Mouse (Mus musculus): ENCODE results near the gene Prrc2b. TPM values are rescaled to one million over a fixed set of nuclear protein-coding genes. Genes with fewer than 3 reads are reported as not detected.

Prrc2b gene
- polyA plus RNA-seq, 1 experiment: 75.5 TPM

- no peak for TF ChIP-seq CTCF (IDR thresholded peaks at IDR 0.05; ENCODE audit: borderline replicate concordance, insufficient read depth, low read length)
- no peak for TF ChIP-seq POLR2A (IDR thresholded peaks at IDR 0.05; ENCODE audit: low read depth, low read length)
- H3K4me3 ChIP-seq (ENCODE audit: insufficient read depth, low read length): no peak overlapping the region
- peaks cover 5% of the 10 kb centered on the region for H3K4me1 ChIP-seq (ENCODE audit: control insufficient read depth, insufficient read depth, low read length)
- no peak overlapping the region for H3K27ac ChIP-seq (ENCODE audit: insufficient read depth, low read length)
Measured at GRCm38 (mm10) chr2:32222057-32222456, 71.2 kb downstream of the Prrc2b start.

DNA sequence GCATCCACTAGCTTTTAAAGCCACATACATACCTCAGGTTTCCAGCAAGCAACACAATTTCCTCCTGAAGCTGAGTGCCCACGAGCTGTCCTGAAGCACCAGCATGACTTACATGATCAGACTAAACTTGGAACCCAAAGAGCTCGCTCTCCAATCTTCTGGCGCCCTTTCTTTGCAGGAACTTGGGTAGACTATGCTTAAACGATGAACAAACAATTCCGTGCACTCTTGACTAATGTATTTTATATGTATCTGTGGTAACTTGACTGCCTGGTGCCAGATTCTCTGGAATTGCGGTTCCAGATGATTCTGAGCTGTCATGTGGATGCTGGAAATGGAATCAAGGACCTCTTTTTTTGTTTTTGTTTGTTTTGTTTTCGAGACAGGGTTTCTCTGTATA lies 84.6 kb downstream of the Prrc2b start:
- TF ChIP-seq POLR2A (IDR thresholded peaks at IDR 0.05; ENCODE audit: low read depth, low read length): no peak
- TF ChIP-seq CTCF (IDR thresholded peaks at IDR 0.05; ENCODE audit: borderline replicate concordance, insufficient read depth, low read length): no peak
- Histone ChIP-seq H3K4me3 (ENCODE audit: insufficient read depth, low read length) (peak overlapping the region; percentile 94), H3K4me1 (ENCODE audit: control insufficient read depth, insufficient read depth, low read length) (peaks cover 10% of the 10 kb centered on the region; the same call in 1 of the 2 replicates)

DNA sequence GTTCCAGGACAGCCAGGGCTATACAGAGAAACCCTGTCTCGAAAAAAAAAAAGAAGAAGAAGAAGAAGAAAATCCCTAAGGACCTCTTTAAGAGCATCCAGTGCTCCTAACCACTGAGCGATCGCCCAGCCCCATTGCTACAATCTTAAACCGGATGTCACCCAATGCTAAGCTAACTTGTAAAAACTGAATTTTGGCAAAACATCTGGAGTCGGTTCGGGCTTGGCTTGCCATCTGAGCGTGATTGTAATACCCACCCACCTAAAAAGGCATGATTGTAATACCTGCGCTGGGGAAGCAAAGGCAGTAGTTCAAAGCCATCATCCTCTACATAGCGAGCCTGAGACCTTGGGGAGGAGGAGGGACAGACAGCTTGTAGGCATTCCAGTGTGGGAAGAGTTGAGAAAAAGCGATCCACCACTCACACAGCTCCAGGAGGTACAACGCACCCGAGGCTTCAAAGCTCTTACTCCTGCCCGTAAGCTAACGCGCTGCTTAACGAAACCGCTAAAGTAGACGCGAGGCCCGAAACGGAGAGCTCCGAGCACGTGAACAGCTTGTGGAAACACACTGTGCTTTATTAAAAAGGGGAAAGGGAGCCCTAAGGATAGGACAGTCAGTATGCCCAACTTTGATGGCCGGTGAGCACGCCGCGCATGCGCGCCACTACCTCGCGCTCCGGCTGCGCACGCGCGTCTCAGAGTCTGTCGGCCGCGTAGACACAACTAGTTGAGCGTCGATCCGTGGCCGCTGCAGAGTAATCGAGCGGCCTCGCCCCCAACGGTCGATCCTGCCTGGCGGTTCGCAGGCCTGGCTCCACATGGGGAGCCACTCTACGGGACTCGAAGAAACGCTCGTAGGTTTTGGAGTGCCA lies 85.2 kb downstream of the Prrc2b start, which contains the start of gene Pomt1:
TSS of gene Pomt1 (plus strand) at position 705 of the 874 bp plus-strand sequence.
- Histone ChIP-seq H3K27ac (ENCODE audit: insufficient read depth, low read length) (peak within 1 kb of the TSS; percentile 87), H3K4me1 (ENCODE audit: control insufficient read depth, insufficient read depth, low read length) (peaks cover 10% of the 10 kb centered on the region; the same call in 1 of the 2 replicates), H3K4me3 (ENCODE audit: insufficient read depth, low read length) (peak within 1 kb of the TSS; percentile 94)
- TF ChIP-seq POLR2A (IDR thresholded peaks at IDR 0.05; ENCODE audit: low read depth, low read length): peak; percentile 85
- TF ChIP-seq CTCF (IDR thresholded peaks at IDR 0.05; ENCODE audit: borderline replicate concordance, insufficient read depth, low read length): no peak

More for the DNA sequence above, 84.6 kb downstream of the Prrc2b start:
- H3K27ac ChIP-seq (ENCODE audit: insufficient read depth, low read length): peak overlapping the region; percentile 87

- no peak for TF ChIP-seq CTCF (IDR thresholded peaks at IDR 0.05; ENCODE audit: borderline replicate concordance, insufficient read depth, low read length)
- TF ChIP-seq POLR2A (IDR thresholded peaks at IDR 0.05; ENCODE audit: low read depth, low read length): 0 out of 2 replicates have a peak, but pooled peaks have one; percentile 30
- H3K4me3 ChIP-seq (ENCODE audit: insufficient read depth, low read length): peak overlapping the region; percentile 68
- peak overlapping the region; percentile 28 for H3K27ac ChIP-seq (ENCODE audit: insufficient read depth, low read length)
- H3K4me1 ChIP-seq (ENCODE audit: control insufficient read depth, insufficient read depth, low read length): peaks cover 10% of the 10 kb centered on the region; the same call in 1 of the 2 replicates
Measured at GRCm38 (mm10) chr2:32236760-32237487, 86.0 kb downstream of the Prrc2b start.

DNA sequence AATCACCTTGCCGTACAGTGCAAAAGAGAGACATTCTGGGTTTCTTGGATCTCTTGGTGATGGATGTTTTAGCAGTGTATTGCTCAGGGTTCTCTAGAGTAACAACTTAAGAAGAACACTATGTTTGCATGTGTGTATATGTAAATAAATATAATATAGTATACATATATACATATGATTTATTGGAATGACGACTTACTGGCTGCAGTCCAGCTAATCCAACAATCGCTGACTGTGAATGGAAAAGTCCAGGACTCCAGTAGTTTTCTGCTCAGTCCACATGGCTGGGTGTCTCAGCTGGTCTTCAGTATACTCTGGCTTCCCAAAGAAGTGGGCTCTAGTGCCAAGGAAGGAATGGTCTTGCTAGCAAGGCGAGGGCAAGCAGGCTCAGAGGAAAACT lies 86.7 kb downstream of the Prrc2b start:
- peak overlapping the region; percentile 68 for H3K4me3 ChIP-seq (ENCODE audit: insufficient read depth, low read length)
- no peak overlapping the region for H3K27ac ChIP-seq (ENCODE audit: insufficient read depth, low read length)
- H3K4me1 ChIP-seq (ENCODE audit: control insufficient read depth, insufficient read depth, low read length): peaks cover 10% of the 10 kb centered on the region; the same call in 1 of the 2 replicates
- TF ChIP-seq CTCF (IDR thresholded peaks at IDR 0.05; ENCODE audit: borderline replicate concordance, insufficient read depth, low read length): no peak
- no peak for TF ChIP-seq POLR2A (IDR thresholded peaks at IDR 0.05; ENCODE audit: low read depth, low read length)

DNA sequence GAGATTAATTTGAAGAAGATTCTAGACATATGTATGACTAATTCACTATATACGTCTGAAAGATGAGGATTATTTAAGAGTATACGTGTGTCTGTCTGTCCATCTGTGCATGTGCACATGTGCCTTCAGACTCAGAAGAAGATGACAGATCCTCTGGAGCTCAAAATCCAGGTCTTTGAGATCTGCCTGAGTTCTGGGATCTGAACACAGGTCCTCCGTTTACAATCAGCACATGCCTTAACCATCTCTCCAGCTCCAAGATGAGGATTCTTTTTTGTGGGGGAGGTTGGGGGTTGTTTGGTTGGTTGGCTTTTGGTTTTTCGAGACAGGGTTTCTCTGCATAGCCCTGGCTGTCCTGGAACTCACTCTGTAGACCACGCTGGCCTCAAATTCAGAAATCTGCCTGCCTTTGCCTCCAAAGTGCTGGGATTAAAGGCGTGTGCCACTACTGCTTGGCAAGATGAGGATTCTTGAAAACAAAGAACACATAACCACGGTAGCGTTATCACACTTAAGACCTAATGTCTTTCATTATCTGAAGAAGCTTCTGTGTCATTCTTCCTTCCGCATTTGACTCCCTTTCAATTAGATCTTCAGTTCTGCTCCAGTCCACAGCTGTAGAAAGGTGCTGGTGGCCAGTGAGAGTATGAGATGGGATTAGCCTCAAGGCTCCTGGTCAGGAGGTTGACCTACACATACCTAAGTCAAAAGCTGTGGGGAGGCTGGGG lies 88.0 kb downstream of the Prrc2b start:
- Histone ChIP-seq H3K4me1 (ENCODE audit: control insufficient read depth, insufficient read depth, low read length) (peaks cover 10% of the 10 kb centered on the region; the same call in 1 of the 2 replicates), H3K27ac (ENCODE audit: insufficient read depth, low read length) (no peak overlapping the region), H3K4me3 (ENCODE audit: insufficient read depth, low read length) (no peak overlapping the region)
- TF ChIP-seq CTCF (IDR thresholded peaks at IDR 0.05; ENCODE audit: borderline replicate concordance, insufficient read depth, low read length) (no peak), POLR2A (IDR thresholded peaks at IDR 0.05; ENCODE audit: low read depth, low read length) (no peak)

DNA sequence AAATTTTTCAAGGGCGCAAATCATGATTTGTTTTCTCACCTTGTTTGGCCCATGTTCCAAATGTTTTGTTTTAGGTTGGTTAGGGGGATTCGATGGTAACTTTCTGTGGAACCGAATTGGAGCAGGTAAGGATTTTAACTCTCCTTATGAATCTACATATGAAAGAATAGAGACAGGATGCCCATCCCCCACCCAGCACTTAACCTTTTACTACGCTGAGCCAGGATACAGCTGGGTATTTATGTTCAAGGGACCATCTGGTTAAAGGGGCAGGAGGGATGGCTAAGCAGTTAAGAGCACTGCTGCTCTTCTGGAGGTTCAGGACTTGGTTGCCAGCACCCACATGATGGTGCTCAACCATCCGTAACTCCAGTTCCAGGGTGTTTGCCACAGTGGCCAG lies 89.7 kb downstream of the Prrc2b start:
- no peak for TF ChIP-seq CTCF (IDR thresholded peaks at IDR 0.05; ENCODE audit: borderline replicate concordance, insufficient read depth, low read length)
- TF ChIP-seq POLR2A (IDR thresholded peaks at IDR 0.05; ENCODE audit: low read depth, low read length): no peak
- Histone ChIP-seq H3K4me3 (ENCODE audit: insufficient read depth, low read length) (no peak overlapping the region), H3K27ac (ENCODE audit: insufficient read depth, low read length) (no peak overlapping the region), H3K4me1 (ENCODE audit: control insufficient read depth, insufficient read depth, low read length) (no peaks in the 10 kb centered on the region)

DNA sequence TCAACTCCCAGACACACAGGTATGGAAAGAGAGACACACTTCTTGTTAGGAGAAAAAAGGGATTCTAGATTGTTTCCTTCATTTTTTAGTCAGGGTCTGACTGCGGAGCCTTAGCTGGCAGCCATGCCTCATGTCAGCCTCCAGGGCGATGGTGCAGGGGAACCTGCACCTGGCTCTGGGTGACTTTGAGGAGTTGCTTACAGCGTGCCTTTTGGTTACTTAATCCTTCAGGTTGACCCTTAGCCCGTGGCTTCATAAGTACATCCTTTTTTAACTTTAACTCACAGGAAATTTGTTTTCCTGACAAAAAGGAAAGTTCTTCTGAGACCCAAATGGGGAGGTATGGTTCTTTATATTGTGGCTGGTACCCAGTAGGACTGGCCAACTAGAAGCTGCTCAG lies 92.1 kb downstream of the Prrc2b start:
- Histone ChIP-seq H3K4me1 (ENCODE audit: control insufficient read depth, insufficient read depth, low read length) (no peaks in the 10 kb centered on the region), H3K27ac (ENCODE audit: insufficient read depth, low read length) (no peak overlapping the region), H3K4me3 (ENCODE audit: insufficient read depth, low read length) (no peak overlapping the region)
- no peak for TF ChIP-seq POLR2A (IDR thresholded peaks at IDR 0.05; ENCODE audit: low read depth, low read length)
- TF ChIP-seq CTCF (IDR thresholded peaks at IDR 0.05; ENCODE audit: borderline replicate concordance, insufficient read depth, low read length): no peak

- no peak for TF ChIP-seq POLR2A (IDR thresholded peaks at IDR 0.05; ENCODE audit: low read depth, low read length)
- TF ChIP-seq CTCF (IDR thresholded peaks at IDR 0.05; ENCODE audit: borderline replicate concordance, insufficient read depth, low read length): no peak
- Histone ChIP-seq H3K4me3 (ENCODE audit: insufficient read depth, low read length) (no peak overlapping the region), H3K27ac (ENCODE audit: insufficient read depth, low read length) (no peak overlapping the region), H3K4me1 (ENCODE audit: control insufficient read depth, insufficient read depth, low read length) (no peaks in the 10 kb centered on the region)
Measured at GRCm38 (mm10) chr2:32246741-32247140, 95.9 kb downstream of the Prrc2b start.

Data from embryonic fibroblast, embryonic 13.5 days (primary cell).